Mouse (Mus musculus) heart, embryonic 13.5 days (tissue): ENCODE measurements around the gene Gm42742. TPM values are rescaled to one million over a fixed set of nuclear protein-coding genes. Genes with fewer than 3 reads are reported as not detected.
A peak's percentile ranks its signal among the peaks of the same experiment; 100 is the strongest.

Source experiments
- ATAC-seq: fragments of 200-750 bp; cut with Nextera tagmentation; 2 replicates; pipeline ENCODE4 v1.8.0; 2017; ENCODE audit warnings: moderate TSS enrichment; ENCODE audit not compliant: insufficient number of reproducible peaks, low FRiP score, low TSS enrichment; ENCODE audit errors: extremely low read depth
- H3K27ac ChIP-seq: fragments of 300-500 bp; sonication (generic); replicated peaks from 2 replicates; pipeline ENCODE4 v1.5.1; 2015; ENCODE audit warnings: moderate library complexity, mild to moderate bottlenecking, inconsistent platforms
- H3K27me3 ChIP-seq: fragments of 300-500 bp; sonication (generic); replicated peaks from 2 replicates; pipeline ENCODE4 v1.6.1; 2015; ENCODE audit warnings: mild to moderate bottlenecking, inconsistent platforms
- H3K36me3 ChIP-seq: fragments of 300-500 bp; sonication (generic); 2 replicates; pipeline ENCODE4 v1.6.1; 2015; ENCODE audit warnings: mild to moderate bottlenecking, inconsistent platforms
- H3K4me1 ChIP-seq: fragments of 300-500 bp; sonication (generic); 2 replicates; pipeline ENCODE4 v1.6.1; 2015; ENCODE audit warnings: inconsistent platforms
- H3K4me2 ChIP-seq: fragments of 300-500 bp; sonication (generic); 2 replicates; pipeline ENCODE4 v1.6.1; 2015; ENCODE audit warnings: inconsistent platforms, mild to moderate bottlenecking, moderate library complexity
- H3K4me3 ChIP-seq: fragments of 300-500 bp; sonication (generic); 2 replicates; pipeline ENCODE4 v1.5.1; 2015; ENCODE audit warnings: moderate library complexity, mild to moderate bottlenecking, inconsistent platforms
- H3K9ac ChIP-seq: fragments of 300-500 bp; sonication (generic); 2 replicates; pipeline ENCODE4 v1.6.1; 2015; ENCODE audit warnings: inconsistent platforms, mild to moderate bottlenecking, moderate library complexity
- H3K9me3 ChIP-seq: fragments of 300-500 bp; sonication (generic); 2 replicates; pipeline ENCODE4 v1.6.1; 2016; ENCODE audit warnings: inconsistent platforms
- WGBS: fragments of 180-500 bp; shearing (Covaris S2); methylation state at CpG from one replicate; pipeline ENCODE4 v1.1.7; 2015; ENCODE audit warnings: mixed read lengths; 5-methylcytosine and 5-hydroxymethylcytosine counted together
- microRNA-seq: library from miRNA; unstranded; fragments of <30 nt; microRNA quantifications from one replicate; pipeline ENCODE4, GENCODE M21; 2016
- polyA plus RNA-seq: library from polyadenylated mRNA; unstranded; fragments of >200 nt; fragmentation: Nextera tagmentation; extraction: Ambion mirVana; gene quantifications from 2 replicates; pipeline ENCODE4 v1.2.1, GENCODE M21; 2015

Gm42742 gene
- polyA plus RNA-seq, 1 experiment from 2014 or later: 25.7 TPM

GRCm38 (mm10) chr7:126975493-126975892, 45.4 kb downstream of the Gm42742 start:
- 11% methylated on average over 8 of the region's 8 CpGs for WGBS
- Histone ChIP-seq H3K27ac (no peak overlapping the region), H3K36me3 (peaks cover 28% of the 10 kb centered on the region), H3K9me3 (no peaks in the 10 kb centered on the region), H3K4me3 (peak overlapping the region; percentile 97), H3K27me3 (no peaks in the 10 kb centered on the region), H3K4me1 (peaks cover 16% of the 10 kb centered on the region), H3K4me2 (peak overlapping the region; percentile 92), H3K9ac (peak overlapping the region; percentile 73)
- no peak for ATAC-seq

- H3K4me2 ChIP-seq: no peak overlapping the region
- H3K9me3 ChIP-seq: no peaks in the 10 kb centered on the region
- H3K36me3 ChIP-seq: no peaks in the 10 kb centered on the region
- H3K27ac ChIP-seq: no peak overlapping the region
- no peak overlapping the region for H3K4me3 ChIP-seq
- no peak overlapping the region for H3K9ac ChIP-seq
- 65% methylated on average over 6 of the region's 6 CpGs for WGBS
- H3K4me1 ChIP-seq: peaks cover 5% of the 10 kb centered on the region; the same call in 1 of the 2 replicates
- H3K27me3 ChIP-seq: peaks cover 24% of the 10 kb centered on the region
- no peak for ATAC-seq
These were observed 53.5 kb downstream of the Gm42742 start for GRCm38 (mm10) chr7:126967361-126967760.

GRCm38 (mm10) chr7:126965568-126965967, 55.3 kb downstream of the Gm42742 start:
- H3K36me3 ChIP-seq: no peaks in the 10 kb centered on the region
- peaks cover 5% of the 10 kb centered on the region; the same call in 1 of the 2 replicates for H3K4me1 ChIP-seq
- H3K9ac ChIP-seq: no peak overlapping the region
- H3K27me3 ChIP-seq: peaks cover 39% of the 10 kb centered on the region
- no peak for ATAC-seq
- no peaks in the 10 kb centered on the region for H3K9me3 ChIP-seq
- no peak overlapping the region for H3K4me2 ChIP-seq
- H3K4me3 ChIP-seq: no peak overlapping the region
- 45% methylated on average over 3 of the region's 3 CpGs for WGBS
- H3K27ac ChIP-seq: no peak overlapping the region

Small RNA genes lying within 50 kb of the gene (microRNA-seq; reads per million reads assigned to microRNA genes)
- not detected for gene Gm44343

Other genes with a start within 250 kb of the Gm42742 start
- gene Ypel3, start 244.1 kb downstream of the Gm42742 start, polyA plus RNA-seq: 79.1 and 86.2 TPM in 2 replicates
- gene Tbx6, start 239.6 kb downstream of the Gm42742 start, polyA plus RNA-seq: 0.32 and 0.33 TPM in 2 replicates
- 151 and 166 TPM in 2 replicates for gene Ppp4c, start 228.6 kb downstream of the Gm42742 start, polyA plus RNA-seq
- 0.29 and 0.32 TPM in 2 replicates for gene Fam57b, start 223.4 kb downstream of the Gm42742 start, polyA plus RNA-seq
- gene 4930451I11Rik, start 189.5 kb downstream of the Gm42742 start, polyA plus RNA-seq: not detected in 2 replicates
- 0.15 and 0.17 TPM in 2 replicates for gene Doc2a, start 173.7 kb downstream of the Gm42742 start, polyA plus RNA-seq
- 18.8 and 23.1 TPM in 2 replicates for gene Hirip3, start 159.1 kb downstream of the Gm42742 start, polyA plus RNA-seq
- 55.6 and 55.8 TPM in 2 replicates for gene Ino80e, start 158.7 kb downstream of the Gm42742 start, polyA plus RNA-seq
- gene Taok2, start 136.4 kb downstream of the Gm42742 start, polyA plus RNA-seq: 31.8 and 32.1 TPM in 2 replicates
- 20.4 and 21.5 TPM in 2 replicates for gene Tmem219, start 98.2 kb downstream of the Gm42742 start, polyA plus RNA-seq
- 13.1 and 14.0 TPM in 2 replicates for gene Kctd13, start 92.2 kb downstream of the Gm42742 start, polyA plus RNA-seq
- 0.20 TPM in 2 replicates for gene Asphd1, start 71.5 kb downstream of the Gm42742 start, polyA plus RNA-seq
- 0.19 and 0.73 TPM in 2 replicates for gene Sez6l2, start 70.5 kb downstream of the Gm42742 start, polyA plus RNA-seq
- 69.5 and 79.9 TPM in 2 replicates for gene Cdipt, start 45.2 kb downstream of the Gm42742 start, polyA plus RNA-seq
- 0.59 and 1.7 TPM in 2 replicates for gene Cdiptos, start 45.0 kb downstream of the Gm42742 start, polyA plus RNA-seq
- 11.2 and 11.9 TPM in 2 replicates for gene Mvp, start 6.5 kb downstream of the Gm42742 start, polyA plus RNA-seq
- gene Pagr1b, start 4.6 kb downstream of the Gm42742 start, polyA plus RNA-seq: 0.38 and 0.44 TPM in 2 replicates
- gene Pagr1a, start 3.7 kb downstream of the Gm42742 start, polyA plus RNA-seq: 55.6 and 76.2 TPM in 2 replicates
- gene Prrt2, start 114 bp upstream of the Gm42742 start, polyA plus RNA-seq: 1.6 TPM in 2 replicates
- gene Maz, start 5.9 kb upstream of the Gm42742 start, polyA plus RNA-seq: 31.0 and 34.5 TPM in 2 replicates
- 72.4 and 79.2 TPM in 2 replicates for gene Kif22, start 21.4 kb upstream of the Gm42742 start, polyA plus RNA-seq
- gene Zg16, start 66.2 kb upstream of the Gm42742 start, polyA plus RNA-seq: not detected in 2 replicates
- 1.0 and 1.1 TPM in 2 replicates for gene AI467606, start 70.3 kb upstream of the Gm42742 start, polyA plus RNA-seq
- gene Qprt, start 101.1 kb upstream of the Gm42742 start, polyA plus RNA-seq: 3.2 and 4.7 TPM in 2 replicates
- 0.13 and 0.36 TPM in 2 replicates for gene Spn, start 116.7 kb upstream of the Gm42742 start, polyA plus RNA-seq
- gene Cd2bp2, start 175.0 kb upstream of the Gm42742 start, polyA plus RNA-seq: 42.1 TPM in 2 replicates
- 18.0 and 18.2 TPM in 2 replicates for gene Tbc1d10b, start 187.4 kb upstream of the Gm42742 start, polyA plus RNA-seq
- gene Mylpf, start 187.8 kb upstream of the Gm42742 start, polyA plus RNA-seq: 17.0 and 24.9 TPM in 2 replicates
- gene Zfp553, start 212.0 kb upstream of the Gm42742 start, polyA plus RNA-seq: 21.4 and 24.1 TPM in 2 replicates
- 23.1 and 23.2 TPM in 2 replicates for gene Sept1, start 212.0 kb upstream of the Gm42742 start, polyA plus RNA-seq
- gene Zfp771, start 223.2 kb upstream of the Gm42742 start, polyA plus RNA-seq: 32.6 and 32.9 TPM in 2 replicates
- gene Dctpp1, start 239.6 kb upstream of the Gm42742 start, polyA plus RNA-seq: 161 and 179 TPM in 2 replicates